Mouse (Mus musculus): Measurements from ENCODE around the gene Elf5. TPM values are rescaled to one million over a fixed set of nuclear protein-coding genes. Genes with fewer than 3 reads are reported as not detected.

Elf5 gene
- polyA plus RNA-seq (2015; fragmentation: Nextera tagmentation; extraction: Ambion mirVana): 3.3 and 4.7 TPM in 2 replicates

DNA sequence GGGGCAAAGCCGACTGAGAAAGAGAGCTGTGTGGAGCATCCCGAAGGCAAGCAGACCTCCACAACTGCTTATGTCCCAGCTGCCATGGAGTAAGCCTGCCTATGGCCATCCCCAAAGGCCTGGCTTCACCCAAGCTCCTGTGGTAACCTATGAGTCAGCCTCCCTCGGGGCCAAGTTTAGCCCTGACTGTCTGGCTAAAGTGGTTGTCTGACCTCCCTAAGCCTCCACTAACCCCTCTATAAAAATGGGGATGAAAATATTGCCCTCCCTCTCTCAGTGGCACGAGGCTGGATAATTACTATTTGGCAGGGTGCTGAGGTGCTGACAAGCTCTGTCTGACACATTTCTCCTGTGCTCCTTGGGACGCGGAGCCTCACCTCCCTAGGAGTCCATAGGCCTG lies at the start of gene Elf5:
Gene Elf5 (plus strand): TSS at position 341 of the 400 bp plus-strand sequence.
- no peaks in the 10 kb centered on the region for H3K4me1 ChIP-seq (ENCODE audit: control insufficient read depth, insufficient read depth, low read length)
- H3K9me3 ChIP-seq (replicated peaks; ENCODE audit: control insufficient read depth, low read length): no peaks in the 10 kb centered on the region
- WGBS: 74% methylated on average over 6 of the region's 6 CpGs
- no peaks in the 10 kb centered on the region for H3K36me3 ChIP-seq (ENCODE audit: control insufficient read depth, insufficient read depth, low read length)
- ATAC-seq (ENCODE audit: insufficient read depth, low FRiP score): no peak
- no peak within 1 kb of the TSS for H3K4me2 ChIP-seq (ENCODE audit: low read depth, low read length)
- H3K27ac ChIP-seq (ENCODE audit: low read length): no peak within 1 kb of the TSS
- no peak within 1 kb of the TSS for H3K4me3 ChIP-seq (replicated peaks; ENCODE audit: low read length)
- H3K9ac ChIP-seq (ENCODE audit: low read length): no peak within 1 kb of the TSS
- no peaks in the 10 kb centered on the region for H3K27me3 ChIP-seq (ENCODE audit: control insufficient read depth, insufficient read depth, low read length)

DNA sequence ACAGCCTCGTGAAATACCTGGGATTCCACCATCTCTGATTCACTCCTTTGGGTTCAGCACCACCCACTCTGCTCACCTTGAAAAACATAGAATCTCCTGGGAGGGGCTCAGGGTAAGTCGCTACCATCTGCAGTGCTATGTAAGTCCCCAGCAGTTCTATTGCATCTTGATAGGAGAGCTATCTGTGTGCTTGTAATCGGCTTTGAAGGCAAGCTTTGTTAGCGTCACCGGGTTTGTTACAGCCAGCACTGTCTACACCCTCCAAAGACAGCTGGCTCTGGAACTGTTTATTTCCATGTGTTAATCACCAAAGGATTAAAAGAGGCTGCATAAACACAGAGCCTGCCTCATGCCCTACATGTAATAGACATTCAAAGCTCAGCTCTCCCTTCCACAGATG lies 38.9 kb upstream of the Elf5 start:
- Histone ChIP-seq H3K9me3 (replicated peaks; ENCODE audit: control insufficient read depth, low read length) (no peaks in the 10 kb centered on the region), H3K27me3 (ENCODE audit: control insufficient read depth, insufficient read depth, low read length) (no peaks in the 10 kb centered on the region), H3K4me3 (replicated peaks; ENCODE audit: low read length) (no peak overlapping the region), H3K36me3 (ENCODE audit: control insufficient read depth, insufficient read depth, low read length) (no peaks in the 10 kb centered on the region), H3K4me2 (ENCODE audit: low read depth, low read length) (no peak overlapping the region), H3K9ac (ENCODE audit: low read length) (no peak overlapping the region), H3K27ac (ENCODE audit: low read length) (no peak overlapping the region), H3K4me1 (ENCODE audit: control insufficient read depth, insufficient read depth, low read length) (no peaks in the 10 kb centered on the region)
- WGBS: 53% methylated on average over 5 of the region's 5 CpGs
- ATAC-seq (ENCODE audit: insufficient read depth, low FRiP score): no peak

DNA sequence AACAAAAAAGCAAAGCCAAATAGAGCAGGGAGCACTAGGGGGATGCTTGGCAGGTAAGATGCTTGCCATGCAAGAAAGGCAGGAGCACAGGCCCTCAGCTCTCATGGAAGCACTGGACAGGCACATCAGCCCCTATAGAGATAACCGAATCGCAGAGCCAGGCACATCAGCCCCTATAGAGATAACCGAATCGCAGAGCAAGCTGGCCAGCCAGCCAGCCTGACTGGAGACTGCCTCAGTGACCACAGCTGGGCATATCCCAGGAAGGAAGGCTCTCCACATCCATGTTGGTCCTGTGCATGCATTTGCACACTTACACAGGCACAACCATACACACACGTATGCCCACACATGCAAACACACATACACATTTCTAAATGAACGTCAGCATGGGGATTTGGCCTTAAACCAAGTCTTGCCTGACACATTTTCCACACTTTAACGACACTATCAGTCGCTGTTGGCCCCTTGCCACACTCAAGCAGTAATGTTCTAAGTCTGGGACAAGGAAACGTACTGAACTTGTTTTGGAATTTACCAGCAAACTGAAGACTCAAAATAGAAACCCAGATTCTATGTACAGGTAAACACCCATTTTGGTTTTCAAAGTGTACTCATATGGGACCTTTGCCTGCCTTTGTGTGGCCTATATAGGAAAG lies 31.9 kb upstream of the Elf5 start:
- Histone ChIP-seq H3K27ac (ENCODE audit: low read length) (no peak overlapping the region), H3K27me3 (ENCODE audit: control insufficient read depth, insufficient read depth, low read length) (no peaks in the 10 kb centered on the region), H3K4me3 (replicated peaks; ENCODE audit: low read length) (no peak overlapping the region), H3K36me3 (ENCODE audit: control insufficient read depth, insufficient read depth, low read length) (no peaks in the 10 kb centered on the region), H3K4me1 (ENCODE audit: control insufficient read depth, insufficient read depth, low read length) (no peaks in the 10 kb centered on the region), H3K9me3 (replicated peaks; ENCODE audit: control insufficient read depth, low read length) (no peaks in the 10 kb centered on the region), H3K9ac (ENCODE audit: low read length) (no peak overlapping the region), H3K4me2 (ENCODE audit: low read depth, low read length) (no peak overlapping the region)
- WGBS: 57% methylated on average over 9 of the region's 9 CpGs
- no peak for ATAC-seq (ENCODE audit: insufficient read depth, low FRiP score)

DNA sequence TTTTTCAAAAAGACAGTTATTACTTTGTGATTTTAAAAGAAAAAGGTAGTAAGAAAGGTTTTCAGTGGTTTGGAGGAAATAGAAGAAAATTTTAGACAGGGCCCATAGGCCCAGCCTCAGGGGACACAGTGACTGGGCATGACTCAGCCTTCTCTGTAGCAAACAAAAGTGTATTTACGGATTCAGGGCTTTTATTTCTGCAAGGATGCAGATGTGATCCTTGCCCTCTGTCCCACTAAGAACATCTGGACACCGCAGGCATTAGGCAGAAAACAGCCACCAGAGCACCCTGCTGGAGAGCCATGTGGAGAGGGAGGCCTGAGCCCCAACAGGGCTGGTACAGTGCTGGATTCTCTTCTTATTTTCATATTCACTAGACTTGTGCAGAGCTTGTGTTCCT lies 29.3 kb upstream of the Elf5 start:
- no peak overlapping the region for H3K4me3 ChIP-seq (replicated peaks; ENCODE audit: low read length)
- no peaks in the 10 kb centered on the region for H3K36me3 ChIP-seq (ENCODE audit: control insufficient read depth, insufficient read depth, low read length)
- ATAC-seq (ENCODE audit: insufficient read depth, low FRiP score): no peak
- H3K9ac ChIP-seq (ENCODE audit: low read length): no peak overlapping the region
- no peak overlapping the region for H3K27ac ChIP-seq (ENCODE audit: low read length)
- no peak overlapping the region for H3K4me2 ChIP-seq (ENCODE audit: low read depth, low read length)
- H3K4me1 ChIP-seq (ENCODE audit: control insufficient read depth, insufficient read depth, low read length): no peaks in the 10 kb centered on the region
- WGBS: 63% methylated on average over 2 of the region's 2 CpGs
- H3K9me3 ChIP-seq (replicated peaks; ENCODE audit: control insufficient read depth, low read length): no peaks in the 10 kb centered on the region
- H3K27me3 ChIP-seq (ENCODE audit: control insufficient read depth, insufficient read depth, low read length): no peaks in the 10 kb centered on the region

DNA sequence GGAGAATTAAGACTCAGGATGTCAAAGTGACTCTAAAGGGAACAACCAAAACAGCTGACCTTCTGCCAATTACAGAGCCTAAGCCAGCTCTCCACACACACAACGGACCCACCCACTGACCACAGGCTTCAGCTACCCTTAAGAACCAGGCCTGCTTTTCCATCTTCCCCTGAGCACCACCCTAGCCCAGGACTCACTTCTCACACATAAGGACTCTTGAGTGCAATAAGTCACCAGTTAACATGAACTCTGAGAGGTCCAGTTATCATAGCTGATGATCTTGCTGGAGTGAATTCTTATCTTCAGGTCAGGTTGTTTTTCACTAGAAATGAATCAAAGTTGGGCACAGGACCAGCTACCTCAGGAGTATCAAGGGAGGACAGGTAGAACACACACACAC lies 23.6 kb upstream of the Elf5 start:
- ATAC-seq (ENCODE audit: insufficient read depth, low FRiP score): no peak
- Histone ChIP-seq H3K9ac (ENCODE audit: low read length) (no peak overlapping the region), H3K4me3 (replicated peaks; ENCODE audit: low read length) (no peak overlapping the region), H3K9me3 (replicated peaks; ENCODE audit: control insufficient read depth, low read length) (no peaks in the 10 kb centered on the region), H3K4me2 (ENCODE audit: low read depth, low read length) (no peak overlapping the region), H3K4me1 (ENCODE audit: control insufficient read depth, insufficient read depth, low read length) (no peaks in the 10 kb centered on the region), H3K27ac (ENCODE audit: low read length) (no peak overlapping the region), H3K27me3 (ENCODE audit: control insufficient read depth, insufficient read depth, low read length) (no peaks in the 10 kb centered on the region), H3K36me3 (ENCODE audit: control insufficient read depth, insufficient read depth, low read length) (no peaks in the 10 kb centered on the region)
- 62% methylated on average over 1 of the region's 1 CpGs for WGBS

DNA sequence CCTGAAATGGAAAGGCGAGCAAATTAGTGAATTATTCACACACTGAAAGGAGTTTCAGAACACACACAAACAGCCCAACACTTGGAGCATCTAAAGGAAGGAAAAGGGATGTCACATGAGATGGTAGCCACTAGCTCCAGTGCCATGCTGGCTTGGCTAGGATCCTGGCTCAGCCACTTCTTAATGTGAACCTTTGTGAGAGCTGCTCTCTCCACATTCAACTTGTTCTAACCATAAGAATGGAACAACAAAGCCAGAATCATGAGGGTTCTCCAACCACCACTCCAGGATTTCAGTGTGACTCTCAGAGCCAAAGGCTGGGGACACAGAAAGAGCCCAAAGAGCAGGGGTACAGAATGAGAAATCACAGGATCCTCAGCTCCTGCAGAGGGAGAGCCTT lies 23.2 kb upstream of the Elf5 start:
- H3K4me2 ChIP-seq (ENCODE audit: low read depth, low read length): no peak overlapping the region
- 74% methylated on average over 1 of the region's 1 CpGs for WGBS
- no peaks in the 10 kb centered on the region for H3K9me3 ChIP-seq (replicated peaks; ENCODE audit: control insufficient read depth, low read length)
- no peaks in the 10 kb centered on the region for H3K36me3 ChIP-seq (ENCODE audit: control insufficient read depth, insufficient read depth, low read length)
- no peak overlapping the region for H3K4me3 ChIP-seq (replicated peaks; ENCODE audit: low read length)
- no peak overlapping the region for H3K27ac ChIP-seq (ENCODE audit: low read length)
- no peaks in the 10 kb centered on the region for H3K4me1 ChIP-seq (ENCODE audit: control insufficient read depth, insufficient read depth, low read length)
- no peak overlapping the region for H3K9ac ChIP-seq (ENCODE audit: low read length)
- no peaks in the 10 kb centered on the region for H3K27me3 ChIP-seq (ENCODE audit: control insufficient read depth, insufficient read depth, low read length)
- ATAC-seq (ENCODE audit: insufficient read depth, low FRiP score): no peak

DNA sequence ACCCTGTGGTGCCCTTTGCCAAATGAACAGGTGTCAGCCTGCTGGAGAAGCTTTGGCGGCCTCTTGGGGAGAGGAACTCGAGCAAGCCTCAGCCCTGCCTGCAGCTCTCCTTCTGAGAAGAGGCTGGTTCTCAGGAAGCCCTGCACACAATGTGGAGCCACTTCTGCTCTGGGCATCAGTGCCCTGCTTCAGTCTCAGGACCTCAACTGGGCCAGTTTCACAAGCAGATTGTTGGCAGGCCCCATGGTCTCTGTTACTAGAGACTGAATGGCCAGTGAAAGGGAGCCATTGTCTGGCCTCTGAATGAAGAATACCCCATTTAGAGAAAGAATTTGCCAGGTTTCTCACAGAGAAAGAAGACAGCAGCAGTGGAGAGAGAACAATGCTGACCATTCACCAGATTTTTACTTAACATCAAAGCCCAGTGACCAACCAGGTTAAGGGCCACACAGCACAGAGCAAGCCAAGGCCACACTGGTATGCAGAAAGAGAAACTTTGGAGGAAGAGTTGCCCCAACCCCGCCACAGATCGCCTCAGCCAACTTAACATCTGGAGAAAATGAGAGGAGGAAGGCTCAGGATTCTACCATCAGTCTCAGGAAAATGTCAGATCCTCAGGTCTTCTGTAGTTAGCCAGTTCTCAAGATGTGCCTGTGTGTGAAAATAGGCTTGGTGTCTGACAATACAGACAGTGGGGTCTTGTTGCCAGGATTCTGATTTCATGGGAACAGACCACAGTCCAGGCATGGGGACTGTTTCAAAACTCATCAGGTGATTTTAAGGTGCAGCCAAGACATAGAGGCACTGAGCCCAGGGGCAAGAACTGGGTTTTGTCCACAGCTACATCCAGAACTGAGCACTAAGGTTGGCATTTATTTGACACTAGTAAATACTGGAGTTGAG lies 21.2 kb upstream of the Elf5 start:
- WGBS: 63% methylated on average over 4 of the region's 4 CpGs
- Histone ChIP-seq H3K36me3 (ENCODE audit: control insufficient read depth, insufficient read depth, low read length) (no peaks in the 10 kb centered on the region), H3K4me2 (ENCODE audit: low read depth, low read length) (no peak overlapping the region), H3K27ac (ENCODE audit: low read length) (0 out of 2 replicates have a peak overlapping the region, but pooled peaks have one; percentile 2), H3K4me3 (replicated peaks; ENCODE audit: low read length) (no peak overlapping the region), H3K27me3 (ENCODE audit: control insufficient read depth, insufficient read depth, low read length) (no peaks in the 10 kb centered on the region), H3K4me1 (ENCODE audit: control insufficient read depth, insufficient read depth, low read length) (no peaks in the 10 kb centered on the region), H3K9me3 (replicated peaks; ENCODE audit: control insufficient read depth, low read length) (no peaks in the 10 kb centered on the region), H3K9ac (ENCODE audit: low read length) (no peak overlapping the region)
- no peak for ATAC-seq (ENCODE audit: insufficient read depth, low FRiP score)

DNA sequence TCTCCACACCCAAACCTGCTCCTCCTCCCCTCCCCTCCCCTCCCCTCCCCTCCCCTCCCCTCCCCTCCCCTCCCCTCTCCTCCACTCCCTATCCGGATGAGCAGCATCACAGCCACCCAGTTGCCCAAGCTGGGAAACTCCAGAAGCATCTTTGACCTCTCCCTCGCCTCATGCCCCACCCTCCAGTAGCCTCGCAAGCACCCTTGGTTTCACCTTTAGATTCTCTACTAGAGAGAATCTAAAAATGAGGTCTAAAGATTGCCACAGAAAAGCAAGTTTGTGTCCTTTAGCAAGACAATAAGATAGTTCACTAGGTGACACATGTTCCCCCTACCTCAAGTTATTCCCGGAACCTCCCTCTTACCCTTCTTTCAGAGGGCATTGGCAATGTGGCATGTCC lies 19.9 kb upstream of the Elf5 start:
- Histone ChIP-seq H3K9ac (ENCODE audit: low read length) (no peak overlapping the region), H3K27me3 (ENCODE audit: control insufficient read depth, insufficient read depth, low read length) (no peaks in the 10 kb centered on the region), H3K4me1 (ENCODE audit: control insufficient read depth, insufficient read depth, low read length) (no peaks in the 10 kb centered on the region), H3K4me3 (replicated peaks; ENCODE audit: low read length) (no peak overlapping the region), H3K9me3 (replicated peaks; ENCODE audit: control insufficient read depth, low read length) (no peaks in the 10 kb centered on the region), H3K36me3 (ENCODE audit: control insufficient read depth, insufficient read depth, low read length) (no peaks in the 10 kb centered on the region), H3K4me2 (ENCODE audit: low read depth, low read length) (no peak overlapping the region), H3K27ac (ENCODE audit: low read length) (no peak overlapping the region)
- 72% methylated on average over 4 of the region's 4 CpGs for WGBS
- no peak for ATAC-seq (ENCODE audit: insufficient read depth, low FRiP score)

DNA sequence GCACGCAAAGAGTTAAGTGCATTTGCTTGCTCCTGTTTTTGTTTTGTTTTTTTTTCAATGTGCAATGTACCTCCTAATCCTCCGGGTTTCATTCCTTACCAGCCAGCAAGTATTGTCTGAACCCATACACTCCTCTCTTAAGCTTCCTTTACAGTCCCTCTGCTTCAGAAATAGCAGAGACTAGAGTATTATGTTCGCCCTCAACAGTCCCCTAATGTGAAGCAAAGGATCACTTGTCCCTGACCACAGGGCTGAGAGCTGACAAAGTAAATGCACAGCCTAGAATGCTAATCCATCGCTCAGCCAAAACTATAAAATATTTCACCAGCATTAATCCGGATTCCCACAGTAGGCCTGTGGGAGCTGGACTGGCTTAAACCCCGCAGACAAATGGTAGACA lies 13.4 kb upstream of the Elf5 start:
- WGBS: 82% methylated on average over 6 of the region's 6 CpGs
- no peak overlapping the region for H3K9ac ChIP-seq (ENCODE audit: low read length)

More for the DNA sequence above, 13.4 kb upstream of the Elf5 start:
- Histone ChIP-seq H3K4me1 (ENCODE audit: control insufficient read depth, insufficient read depth, low read length) (no peaks in the 10 kb centered on the region), H3K27ac (ENCODE audit: low read length) (no peak overlapping the region), H3K4me2 (ENCODE audit: low read depth, low read length) (no peak overlapping the region), H3K9me3 (replicated peaks; ENCODE audit: control insufficient read depth, low read length) (no peaks in the 10 kb centered on the region), H3K36me3 (ENCODE audit: control insufficient read depth, insufficient read depth, low read length) (no peaks in the 10 kb centered on the region), H3K4me3 (replicated peaks; ENCODE audit: low read length) (no peak overlapping the region), H3K27me3 (ENCODE audit: control insufficient read depth, insufficient read depth, low read length) (no peaks in the 10 kb centered on the region)
- no peak for ATAC-seq (ENCODE audit: insufficient read depth, low FRiP score)
